Mouse (Mus musculus): ENCODE data around the gene Clstn2.

DNA sequence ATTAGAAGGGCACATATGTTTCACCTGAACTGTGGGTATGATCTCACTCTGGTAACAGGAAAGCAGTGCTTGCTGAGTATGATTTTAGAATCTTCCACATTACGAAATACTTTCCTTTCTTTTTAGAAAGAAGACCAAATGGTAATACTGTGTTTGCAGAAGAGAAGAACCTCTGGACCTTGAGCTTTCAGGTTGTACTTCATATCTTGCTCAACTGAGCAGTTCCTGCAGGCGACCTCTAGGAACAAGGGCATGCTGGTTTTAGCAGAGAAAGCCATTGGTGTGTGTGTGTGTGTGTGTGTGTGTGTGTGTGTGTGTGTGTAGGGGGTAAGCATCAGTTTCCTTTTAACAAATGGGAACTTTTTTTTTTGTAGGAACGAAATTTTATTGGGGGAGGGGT is 333.0 kb downstream of the Clstn2 start:
- TF ChIP-seq POLR2A (IDR thresholded peaks at IDR 0.05; ENCODE audit: low read depth, low read length) (no peak), CTCF (conservative IDR thresholded peaks at IDR 0.05; ENCODE audit: insufficient read depth, insufficient read length, low read depth, low read length) (no peak)
